Mouse (Mus musculus): ENCODE results near the gene Vmn1r116. TPM values are rescaled to one million over a fixed set of nuclear protein-coding genes. Genes with fewer than 3 reads are reported as not detected.
"Not testable (repeated sequence)": the region's sequence is repeated elsewhere in the genome, so short reads cannot be mapped to it uniquely, and the experiment has no call there.

Vmn1r116 gene
- total RNA-seq (2017) = not detected in 2 replicates

DNA sequence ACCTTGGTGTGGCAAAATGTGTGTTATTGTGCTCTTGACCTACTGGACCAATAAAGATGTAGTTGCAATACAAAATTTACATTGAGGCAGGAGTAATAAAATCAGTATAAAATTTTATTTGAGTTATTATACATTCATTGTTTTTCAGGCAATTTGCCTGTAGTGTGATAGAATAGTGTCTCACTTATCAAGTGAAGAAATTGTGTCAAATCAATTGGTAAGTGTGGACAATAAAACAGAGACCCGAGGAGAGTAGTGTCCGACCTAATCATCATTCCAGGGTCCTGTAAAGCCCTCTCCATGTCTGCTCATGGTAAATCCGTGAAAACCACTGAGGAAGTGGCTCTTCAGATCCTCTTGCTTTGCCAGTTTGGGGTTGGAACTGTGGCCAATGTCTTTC, at the start of gene Vmn1r116:
TSS of gene Vmn1r116 (plus strand) at position 301 of the 400 bp plus-strand sequence.
- ATAC-seq (ENCODE audit: extremely low read depth, insufficient number of reproducible peaks, low FRiP score, poor library complexity, severe bottlenecking) = not testable (repeated sequence)

- not testable (repeated sequence) for ATAC-seq (ENCODE audit: extremely low read depth, insufficient number of reproducible peaks, low FRiP score, poor library complexity, severe bottlenecking)
These were observed 27.2 kb upstream of the Vmn1r116 start, which contains the start of gene Vmn1r115 for GRCm38 (mm10) chr7:20844885-20845284. TSS of gene Vmn1r115 (minus strand) at chr7:20844985.

DNA sequence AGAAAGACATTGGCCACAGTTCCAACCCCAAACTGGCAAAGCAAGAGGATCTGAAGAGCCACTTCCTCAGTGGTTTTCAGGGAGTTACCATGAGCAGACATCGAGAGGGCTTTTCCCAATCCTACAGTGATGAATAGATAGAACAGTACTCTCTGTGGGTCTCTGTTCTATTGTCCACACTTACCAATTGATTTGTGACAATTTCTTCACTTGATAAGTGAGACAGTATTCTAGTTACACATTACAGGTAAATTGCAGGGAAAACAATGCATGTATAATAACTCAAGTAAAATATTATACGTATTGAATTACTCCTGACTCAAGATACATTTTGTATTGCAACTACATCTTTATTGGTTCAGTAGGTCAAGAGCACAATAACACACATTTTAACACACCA, 12.0 kb downstream of the Vmn1r116 start, which contains the start of gene Vmn1r117:
TSS of gene Vmn1r117 (minus strand) at position 101 of the 400 bp plus-strand sequence.
- not testable (repeated sequence) for ATAC-seq (ENCODE audit: extremely low read depth, insufficient number of reproducible peaks, low FRiP score, poor library complexity, severe bottlenecking)

- ATAC-seq (ENCODE audit: extremely low read depth, insufficient number of reproducible peaks, low FRiP score, poor library complexity, severe bottlenecking) = not testable (repeated sequence)
These were observed 40.2 kb downstream of the Vmn1r116 start, which contains the start of gene Vmn1r118 for GRCm38 (mm10) chr7:20912247-20912646. TSS of gene Vmn1r118 (minus strand) at chr7:20912347.

Other genes with a start within 250 kb of the Vmn1r116 start
- not detected in 2 replicates for gene Vmn1r107, start 203.3 kb upstream of the Vmn1r116 start, total RNA-seq (2017)
- gene Vmn1r111, start 169.0 kb upstream of the Vmn1r116 start, total RNA-seq (2017) = not detected in 2 replicates
- gene Gm10668, start 141.6 kb upstream of the Vmn1r116 start, total RNA-seq (2017) = not detected in 2 replicates
- not detected in 2 replicates for gene Vmn1r112, start 101.1 kb upstream of the Vmn1r116 start, total RNA-seq (2017)
- gene Vmn1r113, start 85.0 kb upstream of the Vmn1r116 start, total RNA-seq (2017) = not detected in 2 replicates
- not detected in 2 replicates for gene Vmn1r114, start 60.1 kb upstream of the Vmn1r116 start, total RNA-seq (2017)
- gene Vmn1r115, start 27.3 kb upstream of the Vmn1r116 start, total RNA-seq (2017) = not detected in 2 replicates
- gene Vmn1r117, start 11.9 kb downstream of the Vmn1r116 start, total RNA-seq (2017) = not detected in 2 replicates
- not detected in 2 replicates for gene Vmn1r118, start 40.1 kb downstream of the Vmn1r116 start, total RNA-seq (2017)
- gene Vmn1r119, start 140.2 kb downstream of the Vmn1r116 start, total RNA-seq (2017) = not detected in 2 replicates
- not detected in 2 replicates for gene Vmn1r120, start 181.5 kb downstream of the Vmn1r116 start, total RNA-seq (2017)
- 0.93 TPM in 1 of 2 replicates, not detected in the other for gene Vmn1r121, start 226.3 kb downstream of the Vmn1r116 start, total RNA-seq (2017)

All from neutrophil, adult 5-6 weeks (primary cell).